Mouse (Mus musculus): ENCODE results near the gene Fam53b. TPM values are rescaled to one million over a fixed set of nuclear protein-coding genes. Genes with fewer than 3 reads are reported as not detected.

Fam53b gene
- polyA plus RNA-seq, 1 experiment = 26.5 TPM

GRCm38 (mm10) chr7:132781130-132781814, 32.4 kb downstream of the Fam53b start:
- H3ac ChIP-seq (ENCODE audit: control insufficient read depth, insufficient read length) = no peak overlapping the region
- no peak for TF ChIP-seq POLR2AphosphoS2 (IDR thresholded peaks at IDR 0.05; ENCODE audit: insufficient read length, low read depth)
- TF ChIP-seq REST (IDR thresholded peaks at IDR 0.05; ENCODE audit: insufficient read depth, insufficient read length) = no peak
- TF ChIP-seq MAX (IDR thresholded peaks at IDR 0.05; ENCODE audit: low read depth) = no peak
- TF ChIP-seq CEBPB (IDR thresholded peaks at IDR 0.05; ENCODE audit: insufficient read depth, poor library complexity, severe bottlenecking) = no peak
- no peak for TF ChIP-seq MYOD1 (IDR thresholded peaks at IDR 0.05; ENCODE audit: control insufficient read depth in 1 of 3, insufficient read length in 2 of 3, low read depth in 2 of 3)
- TF ChIP-seq TCF3 (IDR thresholded peaks at IDR 0.05; ENCODE audit: insufficient read length, low read depth) = no peak
- TF ChIP-seq SRF (IDR thresholded peaks at IDR 0.05; ENCODE audit: control insufficient read depth, insufficient read length, low read depth) = no peak
- no peak for TF ChIP-seq USF1 (IDR thresholded peaks at IDR 0.05; ENCODE audit: low read depth)
- no peak for TF ChIP-seq TCF12 (IDR thresholded peaks at IDR 0.05; ENCODE audit: insufficient read depth, poor library complexity, severe bottlenecking)
- TF ChIP-seq E2F4 (IDR thresholded peaks at IDR 0.05; ENCODE audit: insufficient read depth) = no peak
- TF ChIP-seq MYOG (IDR thresholded peaks at IDR 0.05; ENCODE audit: control insufficient read depth in 1 of 3, insufficient read depth in 1 of 3, insufficient read length in 2 of 3, low read depth in 2 of 3) = no peak
- no peak for TF ChIP-seq POLR2A (IDR thresholded peaks at IDR 0.05; ENCODE audit: insufficient read length, low read depth)
- no peaks in the 10 kb centered on the region for H3K36me3 ChIP-seq (ENCODE audit: control insufficient read depth, insufficient read depth)
- H3K4me2 ChIP-seq (ENCODE audit: low read depth) = peak overlapping the region; percentile 5
- H3K27me3 ChIP-seq (ENCODE audit: control insufficient read depth, insufficient read depth, insufficient read length) = no peaks in the 10 kb centered on the region
- H3K4me3 ChIP-seq = no peak overlapping the region
- no peaks in the 10 kb centered on the region for H3K79me2 ChIP-seq (ENCODE audit: control insufficient read depth, insufficient read depth)

GRCm38 (mm10) chr7:132780611-132781010, 33.1 kb downstream of the Fam53b start:
- H3K79me2 ChIP-seq (ENCODE audit: control insufficient read depth, insufficient read depth) = no peaks in the 10 kb centered on the region
- no peaks in the 10 kb centered on the region for H3K36me3 ChIP-seq (ENCODE audit: control insufficient read depth, insufficient read depth)
- no peak overlapping the region for H3ac ChIP-seq (ENCODE audit: control insufficient read depth, insufficient read length)
- TF ChIP-seq USF1 (IDR thresholded peaks at IDR 0.05; ENCODE audit: low read depth) (no peak), CEBPB (IDR thresholded peaks at IDR 0.05; ENCODE audit: insufficient read depth, poor library complexity, severe bottlenecking) (no peak), E2F4 (IDR thresholded peaks at IDR 0.05; ENCODE audit: insufficient read depth) (no peak), POLR2AphosphoS2 (IDR thresholded peaks at IDR 0.05; ENCODE audit: insufficient read length, low read depth) (no peak), MYOD1 (IDR thresholded peaks at IDR 0.05; ENCODE audit: control insufficient read depth in 1 of 3, insufficient read length in 2 of 3, low read depth in 2 of 3) (no peak), MAX (IDR thresholded peaks at IDR 0.05; ENCODE audit: low read depth) (no peak)
- H3K4me2 ChIP-seq (ENCODE audit: low read depth) = no peak overlapping the region
- H3K4me3 ChIP-seq = no peak overlapping the region
- no peaks in the 10 kb centered on the region for H3K27me3 ChIP-seq (ENCODE audit: control insufficient read depth, insufficient read depth, insufficient read length)

- H3K79me2 ChIP-seq (ENCODE audit: control insufficient read depth, insufficient read depth) = no peaks in the 10 kb centered on the region
- no peaks in the 10 kb centered on the region for H3K36me3 ChIP-seq (ENCODE audit: control insufficient read depth, insufficient read depth)
- TF ChIP-seq POLR2A (IDR thresholded peaks at IDR 0.05; ENCODE audit: insufficient read length, low read depth) (no peak), USF1 (IDR thresholded peaks at IDR 0.05; ENCODE audit: low read depth) (no peak), POLR2AphosphoS2 (IDR thresholded peaks at IDR 0.05; ENCODE audit: insufficient read length, low read depth) (no peak)
- no peaks in the 10 kb centered on the region for H3K27me3 ChIP-seq (ENCODE audit: control insufficient read depth, insufficient read depth, insufficient read length)
- no peak overlapping the region for H3K4me3 ChIP-seq
- no peak overlapping the region for H3ac ChIP-seq (ENCODE audit: control insufficient read depth, insufficient read length)
- H3K4me2 ChIP-seq (ENCODE audit: low read depth) = no peak overlapping the region
Measured at GRCm38 (mm10) chr7:132778630-132779029, 35.1 kb downstream of the Fam53b start.

- no peak overlapping the region for H3K4me3 ChIP-seq
- H3ac ChIP-seq (ENCODE audit: control insufficient read depth, insufficient read length) = no peak overlapping the region
- no peak for TF ChIP-seq POLR2AphosphoS2 (IDR thresholded peaks at IDR 0.05; ENCODE audit: insufficient read length, low read depth)
- TF ChIP-seq POLR2A (IDR thresholded peaks at IDR 0.05; ENCODE audit: insufficient read length, low read depth) = no peak
- no peak for TF ChIP-seq REST (IDR thresholded peaks at IDR 0.05; ENCODE audit: insufficient read depth, insufficient read length)
- TF ChIP-seq TCF12 (IDR thresholded peaks at IDR 0.05; ENCODE audit: insufficient read depth, poor library complexity, severe bottlenecking) = no peak
- no peak for TF ChIP-seq MAX (IDR thresholded peaks at IDR 0.05; ENCODE audit: low read depth)
- no peak for TF ChIP-seq USF1 (IDR thresholded peaks at IDR 0.05; ENCODE audit: low read depth)
- no peak for TF ChIP-seq E2F4 (IDR thresholded peaks at IDR 0.05; ENCODE audit: insufficient read depth)
- no peak for TF ChIP-seq MYOD1 (IDR thresholded peaks at IDR 0.05; ENCODE audit: control insufficient read depth in 1 of 3, insufficient read length in 2 of 3, low read depth in 2 of 3)
- TF ChIP-seq CEBPB (IDR thresholded peaks at IDR 0.05; ENCODE audit: insufficient read depth, poor library complexity, severe bottlenecking) = no peak
- no peak overlapping the region for H3K4me2 ChIP-seq (ENCODE audit: low read depth)
- no peaks in the 10 kb centered on the region for H3K79me2 ChIP-seq (ENCODE audit: control insufficient read depth, insufficient read depth)
- H3K27me3 ChIP-seq (ENCODE audit: control insufficient read depth, insufficient read depth, insufficient read length) = no peaks in the 10 kb centered on the region
- no peaks in the 10 kb centered on the region for H3K36me3 ChIP-seq (ENCODE audit: control insufficient read depth, insufficient read depth)
Measured at GRCm38 (mm10) chr7:132777728-132778453, 35.8 kb downstream of the Fam53b start.

- H3K27me3 ChIP-seq (ENCODE audit: control insufficient read depth, insufficient read depth, insufficient read length) = no peaks in the 10 kb centered on the region
- H3K79me2 ChIP-seq (ENCODE audit: control insufficient read depth, insufficient read depth) = no peaks in the 10 kb centered on the region
- TF ChIP-seq REST (IDR thresholded peaks at IDR 0.05; ENCODE audit: insufficient read depth, insufficient read length) (no peak), E2F4 (IDR thresholded peaks at IDR 0.05; ENCODE audit: insufficient read depth) (no peak), TCF3 (IDR thresholded peaks at IDR 0.05; ENCODE audit: insufficient read length, low read depth) (no peak), MYOD1 (IDR thresholded peaks at IDR 0.05; ENCODE audit: control insufficient read depth in 1 of 3, insufficient read length in 2 of 3, low read depth in 2 of 3) (no peak), POLR2AphosphoS2 (IDR thresholded peaks at IDR 0.05; ENCODE audit: insufficient read length, low read depth) (no peak), CEBPB (IDR thresholded peaks at IDR 0.05; ENCODE audit: insufficient read depth, poor library complexity, severe bottlenecking) (no peak), SRF (IDR thresholded peaks at IDR 0.05; ENCODE audit: control insufficient read depth, insufficient read length, low read depth) (no peak), USF1 (IDR thresholded peaks at IDR 0.05; ENCODE audit: low read depth) (no peak), MYOG (IDR thresholded peaks at IDR 0.05; ENCODE audit: control insufficient read depth in 1 of 3, insufficient read depth in 1 of 3, insufficient read length in 2 of 3, low read depth in 2 of 3) (no peak), TCF12 (IDR thresholded peaks at IDR 0.05; ENCODE audit: insufficient read depth, poor library complexity, severe bottlenecking) (no peak), POLR2A (IDR thresholded peaks at IDR 0.05; ENCODE audit: insufficient read length, low read depth) (no peak), MAX (IDR thresholded peaks at IDR 0.05; ENCODE audit: low read depth) (no peak)
- no peak overlapping the region for H3ac ChIP-seq (ENCODE audit: control insufficient read depth, insufficient read length)
- H3K4me2 ChIP-seq (ENCODE audit: low read depth) = no peak overlapping the region
- no peaks in the 10 kb centered on the region for H3K36me3 ChIP-seq (ENCODE audit: control insufficient read depth, insufficient read depth)
- no peak overlapping the region for H3K4me3 ChIP-seq
Measured at GRCm38 (mm10) chr7:132777117-132777516, 36.6 kb downstream of the Fam53b start.
